Mouse (Mus musculus): ENCODE data around the gene Tub.

- no peak for TF ChIP-seq CTCF (IDR thresholded peaks at IDR 0.05; ENCODE audit: extremely low read depth, insufficient read depth, insufficient read length, insufficient replicate concordance)
- TF ChIP-seq POLR2A (IDR thresholded peaks at IDR 0.05; ENCODE audit: low read depth, low read length): no peak
These were observed at the start of gene Tub for GRCm38 (mm10) chr7:108950312-108950761.

Data from spleen, adult 2 months (tissue).